Mouse (Mus musculus) ES-Bruce4 (cell line): ENCODE results near the gene Fgf11.

Source experiments
- CTCF ChIP-seq: IDR thresholded peaks from one replicate; pipeline ENCODE4 v1.8.1; 2011; ENCODE audit warnings: low read depth, low read length
- EP300 ChIP-seq: IDR thresholded peaks from 2 replicates; pipeline ENCODE4 v1.6.1; 2011; ENCODE audit warnings: low read depth, low read length; ENCODE audit not compliant: insufficient read depth
- POLR2A ChIP-seq: IDR thresholded peaks from one replicate; pipeline ENCODE4 v1.8.1; 2011; ENCODE audit warnings: low read length; ENCODE audit not compliant: insufficient read depth

DNA sequence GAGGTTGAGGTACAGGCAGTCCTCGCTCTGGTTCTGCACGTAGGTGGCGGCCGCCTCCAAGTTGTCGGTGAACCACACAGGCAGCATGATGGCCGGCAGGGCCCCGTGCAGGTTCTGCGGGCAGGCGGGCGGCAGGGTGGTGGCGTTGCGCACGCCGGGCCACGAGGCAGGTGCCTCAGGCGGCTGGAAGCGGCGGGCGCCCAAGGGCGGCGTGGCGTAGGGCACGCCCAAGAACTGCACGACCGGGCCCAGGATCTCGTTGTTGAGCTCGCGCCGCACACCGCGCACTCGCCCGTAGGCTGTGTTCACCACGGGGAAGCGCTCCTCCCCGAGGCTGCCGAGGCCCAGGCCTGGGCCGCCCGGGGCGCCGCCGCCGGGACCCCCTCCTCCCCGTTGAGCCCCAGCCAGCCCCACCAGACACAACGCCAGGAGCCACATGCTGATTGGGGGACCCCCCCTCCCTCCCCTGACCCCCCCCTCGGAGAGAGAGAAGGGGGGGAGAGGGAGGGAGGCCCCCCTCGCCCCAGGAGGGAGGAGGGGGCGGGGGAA, 32.4 kb upstream of the Fgf11 start:
- TF ChIP-seq CTCF = no peak
- no peak for TF ChIP-seq POLR2A
- TF ChIP-seq EP300 = no peak
